Mouse (Mus musculus) ES-Bruce4 (cell line): Measurements from ENCODE around the gene Rnf187.

Experiments
- CTCF ChIP-seq: IDR thresholded peaks from one replicate; pipeline ENCODE4 v1.8.1; 2011; ENCODE audit warnings: low read depth, low read length
- EP300 ChIP-seq: IDR thresholded peaks from 2 replicates; pipeline ENCODE4 v1.6.1; 2011; ENCODE audit warnings: low read depth, low read length; ENCODE audit not compliant: insufficient read depth
- POLR2A ChIP-seq: IDR thresholded peaks from one replicate; pipeline ENCODE4 v1.8.1; 2011; ENCODE audit warnings: low read length; ENCODE audit not compliant: insufficient read depth

DNA sequence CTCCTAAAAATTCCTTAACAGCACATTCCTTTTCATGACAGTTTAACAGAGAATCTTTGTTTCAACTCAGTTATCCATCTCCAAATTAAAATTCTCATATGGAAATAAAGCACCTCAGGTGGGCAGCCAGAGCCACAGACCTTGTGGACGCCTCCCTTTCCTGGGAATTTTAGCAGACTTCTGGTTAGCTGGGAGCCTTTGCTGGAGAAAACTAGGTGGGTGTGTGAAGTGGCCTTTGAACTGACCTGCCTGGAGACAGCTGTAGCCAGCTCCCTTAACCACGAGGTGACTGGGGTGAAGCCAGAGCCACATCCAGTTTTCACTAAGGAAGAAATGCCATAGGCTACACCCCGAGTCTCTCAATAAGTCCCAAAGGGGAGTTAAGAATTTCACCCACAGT is 9.1 kb downstream of the Rnf187 start:
- TF ChIP-seq CTCF, result no peak
- no peak for TF ChIP-seq EP300
- no peak for TF ChIP-seq POLR2A
